Mouse (Mus musculus) kidney, embryonic 15.5 days (tissue): ENCODE results near the gene Topaz1. TPM values are rescaled to one million over a fixed set of nuclear protein-coding genes. Genes with fewer than 3 reads are reported as not detected.
A peak's percentile ranks its signal among the peaks of the same experiment; 100 is the strongest.

ENCODE experiments used
- ATAC-seq: fragments of 200-750 bp; cut with Nextera tagmentation; replicated peaks from 2 replicates; pipeline ENCODE4 v1.8.0; 2017; ENCODE audit warnings: moderate TSS enrichment; ENCODE audit not compliant: low FRiP score
- H3K27ac ChIP-seq: fragments of 300-500 bp; sonication (generic); 2 replicates; pipeline ENCODE4 v1.5.1; 2015; ENCODE audit warnings: mild to moderate bottlenecking, inconsistent platforms
- H3K27me3 ChIP-seq: fragments of 300-500 bp; sonication (generic); 2 replicates; pipeline ENCODE4 v1.6.1; 2015; ENCODE audit warnings: inconsistent platforms
- H3K36me3 ChIP-seq: fragments of 300-500 bp; sonication (generic); 2 replicates; pipeline ENCODE4 v1.6.1; 2015; ENCODE audit warnings: inconsistent platforms
- H3K4me1 ChIP-seq: fragments of 300-500 bp; sonication (generic); 2 replicates; pipeline ENCODE4 v1.6.1; 2015; ENCODE audit warnings: inconsistent platforms
- H3K4me2 ChIP-seq: fragments of 300-500 bp; sonication (generic); 2 replicates; pipeline ENCODE4 v1.6.1; 2015; ENCODE audit warnings: moderate library complexity, mild to moderate bottlenecking, inconsistent platforms
- H3K4me3 ChIP-seq: fragments of 300-500 bp; sonication (generic); replicated peaks from 2 replicates; pipeline ENCODE4 v1.5.1; 2015; ENCODE audit warnings: mild to moderate bottlenecking, inconsistent platforms
- H3K9ac ChIP-seq: fragments of 300-500 bp; sonication (generic); 2 replicates; pipeline ENCODE4 v1.6.1; 2015; ENCODE audit warnings: mild to moderate bottlenecking, inconsistent platforms
- H3K9me3 ChIP-seq: fragments of 300-500 bp; sonication (generic); replicated peaks from 2 replicates; pipeline ENCODE4 v1.6.1; 2016; ENCODE audit warnings: inconsistent platforms
- WGBS: fragments of 180-500 bp; shearing (Covaris S2); methylation state at CpG from one replicate; pipeline ENCODE4 v1.1.7; 2015; ENCODE audit warnings: mixed read lengths; 5-methylcytosine and 5-hydroxymethylcytosine counted together
- polyA plus RNA-seq: library from polyadenylated mRNA; unstranded; fragments of >200 nt; fragmentation: Nextera tagmentation; extraction: Ambion mirVana; gene quantifications from 2 replicates; pipeline ENCODE4 v1.2.1, GENCODE M21; 2015

Gene Topaz1
- not detected in 2 replicates for polyA plus RNA-seq

DNA sequence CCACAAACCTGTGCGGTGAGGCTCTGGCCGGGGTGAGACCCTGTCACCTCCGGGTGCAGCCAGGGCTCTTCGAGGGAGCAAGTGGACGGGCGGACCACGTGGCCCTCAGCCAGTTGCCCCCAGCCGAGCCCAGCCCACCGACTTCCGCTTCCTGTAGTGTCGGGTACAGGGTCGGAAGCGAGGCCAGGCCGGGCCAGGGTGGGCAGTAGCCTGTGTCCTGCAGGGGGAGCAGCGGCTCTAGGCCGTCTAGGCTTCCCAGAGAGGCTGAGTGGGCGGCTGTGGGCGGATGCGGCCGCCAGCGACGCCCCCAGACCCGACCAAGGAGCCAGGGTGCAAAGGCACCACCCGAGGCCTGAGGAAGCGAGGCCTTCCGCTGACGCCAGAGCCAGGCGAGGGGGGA is at the start of gene Topaz1:
Topaz1 (plus strand) TSS at position 287 of the 400 bp plus-strand sequence.
- ATAC-seq = no peak
- no peak within 1 kb of the TSS for H3K4me3 ChIP-seq
- 72% methylated on average over 28 of the region's 28 CpGs for WGBS
- no peaks in the 10 kb centered on the region for H3K4me1 ChIP-seq
- no peaks in the 10 kb centered on the region for H3K36me3 ChIP-seq
- H3K9ac ChIP-seq = no peak within 1 kb of the TSS
- no peak within 1 kb of the TSS for H3K27ac ChIP-seq
- peaks cover 3% of the 10 kb centered on the region; the same call in 1 of the 2 replicates for H3K27me3 ChIP-seq
- H3K4me2 ChIP-seq = no peak within 1 kb of the TSS
- H3K9me3 ChIP-seq = no peaks in the 10 kb centered on the region

DNA sequence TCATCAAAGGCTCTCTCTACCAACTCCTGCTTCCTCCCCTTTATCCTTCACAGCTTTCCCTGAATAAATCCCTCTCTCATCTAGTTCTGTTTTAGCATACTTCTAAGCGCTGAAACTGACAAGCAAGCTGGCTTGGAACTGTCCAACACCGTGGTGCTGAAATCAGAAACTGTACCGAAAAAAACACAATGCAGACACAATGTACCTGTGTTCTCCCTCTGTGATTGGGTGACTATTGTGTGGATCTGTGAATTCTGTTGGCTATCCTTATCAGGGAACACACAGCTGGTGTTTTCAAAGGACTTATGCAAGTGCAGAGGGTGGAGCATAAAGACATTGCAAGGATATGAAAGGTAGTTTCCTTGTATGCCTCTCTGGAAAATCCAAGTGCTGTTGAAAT is 45.3 kb upstream of the Topaz1 start:
- no peaks in the 10 kb centered on the region for H3K4me1 ChIP-seq
- H3K9me3 ChIP-seq = no peaks in the 10 kb centered on the region
- no peak overlapping the region for H3K9ac ChIP-seq
- no peak overlapping the region for H3K4me3 ChIP-seq
- H3K27me3 ChIP-seq = no peaks in the 10 kb centered on the region
- WGBS = 5% methylated on average over 3 of the region's 3 CpGs
- ATAC-seq = no peak
- no peak overlapping the region for H3K4me2 ChIP-seq
- H3K36me3 ChIP-seq = no peaks in the 10 kb centered on the region
- H3K27ac ChIP-seq = no peak overlapping the region

DNA sequence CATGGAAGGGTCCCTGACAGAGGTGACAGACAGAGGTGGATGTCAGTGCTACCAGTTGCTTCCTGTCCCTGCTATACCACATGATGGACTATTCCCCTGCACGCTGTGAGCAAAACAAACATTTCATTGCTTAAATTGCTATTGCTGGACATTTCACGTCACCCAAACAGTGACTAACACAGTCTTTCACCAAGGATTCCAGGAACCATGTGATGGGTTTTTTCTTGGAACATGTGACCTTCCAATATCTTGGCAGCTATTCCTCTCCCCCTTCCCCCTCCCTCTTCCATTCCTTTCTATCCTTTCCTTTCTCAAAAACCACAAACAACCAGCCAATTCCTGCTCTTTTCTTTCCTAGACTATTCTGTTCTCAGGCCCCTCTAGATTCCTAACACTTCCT is 33.3 kb upstream of the Topaz1 start:
- no peak overlapping the region for H3K4me3 ChIP-seq
- no peak overlapping the region for H3K4me2 ChIP-seq
- H3K9ac ChIP-seq = no peak overlapping the region
- no peaks in the 10 kb centered on the region for H3K4me1 ChIP-seq
- ATAC-seq = no peak
- WGBS = 53% methylated on average over 2 of the region's 2 CpGs
- no peaks in the 10 kb centered on the region for H3K9me3 ChIP-seq
- H3K27ac ChIP-seq = no peak overlapping the region
- H3K36me3 ChIP-seq = no peaks in the 10 kb centered on the region
- H3K27me3 ChIP-seq = peaks cover 9% of the 10 kb centered on the region; the same call in 1 of the 2 replicates

DNA sequence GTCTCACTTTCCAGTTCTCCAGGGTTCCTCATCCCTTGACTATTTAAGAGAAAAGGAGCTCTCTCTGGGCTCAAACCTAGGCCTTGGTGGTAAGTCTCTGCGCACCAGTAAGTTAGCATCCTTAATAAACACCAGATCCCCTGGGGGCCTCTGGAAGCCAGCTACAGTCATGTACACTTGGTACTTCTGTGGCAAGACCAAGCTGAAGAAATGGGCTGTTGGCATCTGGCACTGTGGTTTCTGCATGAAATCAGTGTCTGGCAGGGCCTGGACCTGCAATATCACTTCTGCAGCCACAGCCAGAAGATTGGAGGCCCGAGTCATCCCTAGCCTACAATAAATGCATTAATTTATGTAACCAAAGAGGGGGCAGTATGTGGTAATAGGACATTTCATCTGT is 32.1 kb upstream of the Topaz1 start:
- H3K4me1 ChIP-seq = no peaks in the 10 kb centered on the region
- H3K4me3 ChIP-seq = no peak overlapping the region
- H3K36me3 ChIP-seq = no peaks in the 10 kb centered on the region
- H3K27me3 ChIP-seq = peaks cover 16% of the 10 kb centered on the region; the same call in 1 of the 2 replicates
- no peak overlapping the region for H3K27ac ChIP-seq
- WGBS = 81% methylated on average over 2 of the region's 2 CpGs
- no peak for ATAC-seq
- H3K9ac ChIP-seq = no peak overlapping the region
- no peaks in the 10 kb centered on the region for H3K9me3 ChIP-seq
- H3K4me2 ChIP-seq = no peak overlapping the region

DNA sequence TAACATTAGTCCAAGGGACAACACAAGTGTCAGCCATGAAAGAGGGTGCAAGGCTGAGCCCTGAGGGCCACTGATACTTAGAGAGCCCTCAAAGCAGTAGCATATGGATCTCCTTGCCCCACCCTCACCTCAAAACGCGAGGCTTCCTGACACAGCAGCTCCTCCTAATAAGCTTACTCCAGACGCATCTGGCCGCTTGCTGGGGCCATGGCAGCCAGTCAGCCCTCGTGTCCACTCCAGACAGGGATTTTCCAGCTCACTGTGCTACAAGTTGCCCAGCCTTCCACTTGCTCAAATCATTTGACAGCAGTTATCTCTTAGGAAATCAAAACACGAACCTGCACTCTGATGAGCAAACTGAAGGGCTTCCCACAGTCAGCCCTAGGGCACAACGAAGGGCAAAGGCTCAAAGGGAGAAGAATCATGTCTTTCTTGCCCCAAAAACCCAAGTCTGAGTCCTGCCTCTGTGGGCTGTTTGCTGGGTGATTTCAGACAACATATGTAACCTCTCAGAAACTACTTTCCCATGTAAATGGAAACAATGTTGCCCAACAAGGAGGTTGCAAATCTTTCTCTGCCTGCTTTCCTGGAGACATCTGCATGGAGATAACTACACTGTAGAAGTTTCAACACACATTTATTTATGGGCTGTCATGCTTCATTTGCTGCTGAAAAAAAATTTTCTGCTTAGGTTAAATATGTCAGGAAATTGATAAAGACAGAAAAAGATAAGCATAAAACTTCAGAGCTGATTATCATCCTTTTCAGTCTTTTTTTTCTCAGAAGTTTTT is 30.8 kb upstream of the Topaz1 start:
- ATAC-seq = no peak
- Histone ChIP-seq H3K9me3 (no peaks in the 10 kb centered on the region), H3K27ac (no peak overlapping the region), H3K4me2 (no peak overlapping the region), H3K4me1 (no peaks in the 10 kb centered on the region), H3K9ac (no peak overlapping the region), H3K4me3 (no peak overlapping the region), H3K36me3 (no peaks in the 10 kb centered on the region), H3K27me3 (peaks cover 16% of the 10 kb centered on the region; the same call in 1 of the 2 replicates)
- 37% methylated on average over 7 of the region's 7 CpGs for WGBS

DNA sequence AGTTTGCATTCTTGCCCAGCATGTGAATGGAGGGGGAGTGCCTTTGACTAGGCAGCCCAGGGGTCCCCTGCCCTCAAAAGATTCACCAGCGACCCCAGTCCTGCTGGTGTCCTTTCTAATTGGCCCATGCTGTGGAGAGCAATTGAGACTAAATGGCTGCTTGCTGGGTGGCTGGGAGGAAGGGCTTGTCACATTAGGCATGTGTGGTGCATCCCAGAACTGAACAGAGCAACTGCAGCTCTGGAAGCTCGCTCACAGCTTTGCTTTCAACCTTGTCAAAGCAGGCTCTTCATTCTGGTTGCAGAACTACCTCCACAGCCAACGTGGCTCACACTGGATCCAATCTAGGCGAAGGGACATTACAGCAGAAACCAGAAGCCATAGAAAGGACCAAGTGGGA is 24.9 kb upstream of the Topaz1 start:
- no peaks in the 10 kb centered on the region for H3K9me3 ChIP-seq
- no peaks in the 10 kb centered on the region for H3K4me1 ChIP-seq
- ATAC-seq = no peak
- H3K36me3 ChIP-seq = no peaks in the 10 kb centered on the region
- H3K27ac ChIP-seq = no peak overlapping the region
- H3K27me3 ChIP-seq = peaks cover 35% of the 10 kb centered on the region
- H3K4me3 ChIP-seq = no peak overlapping the region
- 31% methylated on average over 4 of the region's 4 CpGs for WGBS
- no peak overlapping the region for H3K9ac ChIP-seq
- no peak overlapping the region for H3K4me2 ChIP-seq

DNA sequence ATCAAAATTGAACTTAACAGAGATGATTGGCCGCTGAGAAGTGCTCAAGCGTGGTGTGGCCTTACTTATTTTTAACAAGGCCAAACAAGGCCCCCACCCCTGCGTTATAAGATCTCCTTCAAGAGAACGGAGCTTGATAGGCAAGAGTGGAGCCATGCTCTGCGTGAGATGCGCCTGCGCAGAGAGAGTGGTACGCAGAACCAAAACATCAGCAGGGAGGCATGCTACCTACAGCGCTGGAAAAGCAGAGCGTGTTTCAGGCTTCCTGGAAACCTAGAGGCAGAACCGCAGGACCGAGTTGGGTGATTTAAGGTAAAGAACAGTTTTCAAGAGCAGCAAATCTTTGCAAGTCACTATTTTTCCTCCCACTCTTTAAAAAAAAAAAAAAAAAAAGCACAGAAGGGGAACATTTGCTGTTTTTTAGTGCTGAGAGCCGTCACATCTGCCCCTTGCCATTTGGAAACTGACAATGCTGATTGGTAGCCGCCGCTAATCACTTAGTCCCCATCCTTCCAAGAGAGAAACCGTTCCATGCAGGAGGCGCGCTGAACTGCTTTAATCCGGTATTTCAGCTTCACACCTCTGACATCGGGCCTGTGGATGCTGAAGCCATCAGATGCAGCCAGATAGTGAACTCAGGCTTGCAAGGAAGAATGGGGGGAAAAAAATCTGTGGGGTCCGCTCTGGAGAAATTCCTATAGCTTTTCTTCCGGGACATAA is 21.9 kb upstream of the Topaz1 start:
- no peak overlapping the region for H3K9ac ChIP-seq
- no peaks in the 10 kb centered on the region for H3K4me1 ChIP-seq
- 25% methylated on average over 22 of the region's 22 CpGs for WGBS
- no peak overlapping the region for H3K4me3 ChIP-seq
- H3K27me3 ChIP-seq = peaks cover 33% of the 10 kb centered on the region
- no peaks in the 10 kb centered on the region for H3K36me3 ChIP-seq
- no peaks in the 10 kb centered on the region for H3K9me3 ChIP-seq
- no peak overlapping the region for H3K27ac ChIP-seq
- no peak overlapping the region; the same call in 1 of the 2 replicates for H3K4me2 ChIP-seq
- ATAC-seq = no peak

DNA sequence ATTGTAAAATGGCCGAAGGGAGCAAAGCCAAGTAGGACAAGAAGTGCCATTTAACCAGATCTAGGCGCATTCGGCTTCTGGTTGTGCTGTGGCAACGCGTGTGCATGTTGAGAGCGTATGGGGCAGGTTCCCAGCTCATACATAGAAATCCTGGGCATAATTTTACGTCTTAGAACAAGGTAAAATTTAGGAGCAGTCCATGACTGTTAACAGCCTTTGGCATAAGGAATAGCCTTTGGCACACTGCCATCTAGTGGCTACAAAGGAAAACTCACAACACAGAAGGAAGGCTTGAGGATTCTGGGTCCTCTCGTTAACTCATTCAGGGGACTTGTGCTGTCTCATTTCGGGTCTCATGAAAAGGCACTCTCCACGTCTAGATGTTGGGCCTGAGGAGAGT is 17.6 kb upstream of the Topaz1 start:
- H3K27ac ChIP-seq = no peak overlapping the region
- H3K36me3 ChIP-seq = no peaks in the 10 kb centered on the region
- H3K4me1 ChIP-seq = no peaks in the 10 kb centered on the region
- no peaks in the 10 kb centered on the region for H3K9me3 ChIP-seq
- peak; percentile 29; the same call in 1 of the 2 replicates for ATAC-seq
- no peak overlapping the region for H3K4me2 ChIP-seq
- no peak overlapping the region for H3K9ac ChIP-seq
- no peak overlapping the region for H3K4me3 ChIP-seq
- peaks cover 48% of the 10 kb centered on the region for H3K27me3 ChIP-seq
- WGBS = 15% methylated on average over 10 of the region's 10 CpGs

DNA sequence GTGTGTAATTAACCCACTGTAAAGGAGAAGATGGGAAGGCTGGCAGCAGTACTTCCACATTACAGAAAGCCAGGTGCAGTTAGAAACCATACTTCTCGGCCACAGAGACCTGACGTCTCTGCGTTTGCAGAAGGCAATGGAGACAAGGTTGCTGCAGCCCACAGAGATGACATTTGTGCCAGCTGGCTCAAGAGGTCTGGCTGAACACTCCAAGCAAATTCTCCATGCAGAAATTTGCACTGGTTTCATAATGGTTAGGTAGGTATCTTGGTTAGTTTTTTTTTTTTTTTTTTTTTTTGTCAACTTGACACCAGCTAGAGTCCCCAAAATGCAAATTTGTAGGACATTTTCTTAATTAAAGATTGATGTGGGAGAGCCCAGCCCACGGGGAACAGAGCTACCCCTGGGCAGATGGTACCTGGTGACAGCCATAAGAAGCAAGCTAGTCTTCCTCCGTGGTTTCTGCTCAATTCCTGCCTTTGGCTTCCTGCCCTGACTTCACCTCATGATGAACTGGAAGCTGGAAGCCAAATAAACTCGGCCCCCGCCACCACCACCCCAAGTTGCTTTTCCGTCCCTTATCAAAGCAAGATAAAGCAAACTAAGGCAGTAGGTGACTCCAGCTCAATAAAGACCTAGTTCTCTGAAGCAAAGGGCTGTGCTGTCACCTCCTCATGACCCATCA is 14.9 kb upstream of the Topaz1 start:
- WGBS = 62% methylated on average over 8 of the region's 8 CpGs
- Histone ChIP-seq H3K9ac (no peak overlapping the region), H3K27me3 (peaks cover 33% of the 10 kb centered on the region), H3K4me2 (peak overlapping the region; percentile 40), H3K27ac (no peak overlapping the region), H3K4me3 (0 out of 2 replicates have a peak overlapping the region, but pooled peaks have one; percentile 36), H3K4me1 (0 out of 2 replicates have a peak, but pooled peaks cover 3% of the 10 kb centered on the region), H3K36me3 (no peaks in the 10 kb centered on the region), H3K9me3 (no peaks in the 10 kb centered on the region)
- ATAC-seq = no peak

DNA sequence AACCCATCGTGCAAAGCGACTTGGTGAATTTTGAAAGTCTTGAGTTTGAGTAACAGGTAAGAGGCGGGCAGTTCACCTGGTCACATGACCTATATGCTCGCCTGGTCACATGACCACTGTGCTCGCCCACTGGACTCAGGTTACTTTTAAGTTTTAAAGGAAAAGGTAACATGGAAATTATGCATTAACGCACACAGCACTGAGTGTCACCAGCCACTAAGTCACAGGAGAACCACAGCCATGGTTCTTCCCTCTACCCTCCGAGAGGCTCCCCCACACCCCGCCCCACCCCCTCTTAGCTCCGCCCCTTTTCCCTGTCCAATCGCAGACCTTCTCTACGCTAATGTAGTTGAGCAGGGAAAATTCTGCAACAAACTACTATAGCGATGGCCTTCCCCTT is 13.9 kb upstream of the Topaz1 start:
- no peak overlapping the region for H3K27ac ChIP-seq
- peak overlapping the region; percentile 40 for H3K4me2 ChIP-seq
- H3K27me3 ChIP-seq = peaks cover 27% of the 10 kb centered on the region
- H3K4me1 ChIP-seq = 0 out of 2 replicates have a peak, but pooled peaks cover 5% of the 10 kb centered on the region
- H3K4me3 ChIP-seq = peak overlapping the region; percentile 36
- no peak overlapping the region for H3K9ac ChIP-seq
- WGBS = 36% methylated on average over 12 of the region's 12 CpGs
- ATAC-seq = peak; percentile 56; the same call in 1 of the 2 replicates
- H3K9me3 ChIP-seq = no peaks in the 10 kb centered on the region
- no peaks in the 10 kb centered on the region for H3K36me3 ChIP-seq

DNA sequence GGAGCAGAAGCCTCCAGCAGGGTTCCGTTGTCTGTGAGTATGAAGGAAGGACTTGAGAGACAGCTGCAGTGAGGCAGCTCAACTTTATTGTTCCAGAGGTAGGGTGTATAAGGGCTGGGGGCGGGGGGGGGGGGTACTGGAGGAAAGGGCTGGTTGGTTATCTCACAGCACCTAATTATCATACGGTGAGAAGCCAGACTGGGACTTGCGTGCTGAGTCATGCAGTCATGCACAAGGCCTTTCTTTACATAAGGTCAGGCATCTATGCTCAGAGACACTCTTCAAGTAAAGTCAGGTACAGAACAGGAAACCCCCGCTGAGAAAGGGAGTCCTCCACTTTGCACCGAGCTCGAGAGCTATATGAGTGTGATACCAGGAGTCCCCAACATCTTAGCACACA is 12.2 kb upstream of the Topaz1 start:
- Histone ChIP-seq H3K27me3 (peaks cover 25% of the 10 kb centered on the region), H3K36me3 (no peaks in the 10 kb centered on the region), H3K9ac (no peak overlapping the region), H3K4me2 (no peak overlapping the region), H3K4me1 (0 out of 2 replicates have a peak, but pooled peaks cover 5% of the 10 kb centered on the region), H3K4me3 (no peak overlapping the region), H3K27ac (no peak overlapping the region), H3K9me3 (no peaks in the 10 kb centered on the region)
- WGBS = 70% methylated on average over 7 of the region's 7 CpGs
- no peak for ATAC-seq

DNA sequence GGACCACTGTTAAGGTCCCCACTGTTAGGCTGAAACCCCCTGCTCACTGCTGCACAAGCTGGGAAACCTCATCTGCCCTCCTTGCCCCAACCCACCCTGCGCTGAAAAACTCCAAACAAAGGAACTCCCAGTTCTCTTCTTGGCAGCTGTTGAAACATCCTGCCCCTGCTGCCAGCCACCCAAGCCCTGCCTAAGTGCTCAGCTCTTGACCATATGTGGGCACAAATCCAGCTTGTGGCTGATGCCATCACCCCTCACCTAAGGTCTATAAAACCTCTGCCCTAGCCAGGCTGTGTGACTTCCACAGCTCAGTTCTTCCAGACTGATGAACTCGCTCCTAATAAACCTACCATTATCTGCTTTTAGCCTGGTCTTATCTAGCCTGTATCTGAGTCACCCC is 11.1 kb upstream of the Topaz1 start:
- Histone ChIP-seq H3K4me1 (0 out of 2 replicates have a peak, but pooled peaks cover 5% of the 10 kb centered on the region), H3K4me3 (no peak overlapping the region), H3K9ac (no peak overlapping the region), H3K27ac (no peak overlapping the region), H3K27me3 (peaks cover 14% of the 10 kb centered on the region), H3K9me3 (no peaks in the 10 kb centered on the region), H3K36me3 (no peaks in the 10 kb centered on the region), H3K4me2 (no peak overlapping the region)
- no peak for ATAC-seq
- 74% methylated on average over 2 of the region's 2 CpGs for WGBS
